Mouse (Mus musculus) embryonic facial prominence, embryonic 14.5 days (tissue): ENCODE data around the gene Pop7. TPM values are rescaled to one million over a fixed set of nuclear protein-coding genes. Genes with fewer than 3 reads are reported as not detected.

Experiments used
- ATAC-seq: fragments of 200-750 bp; cut with Nextera tagmentation; 2 replicates; pipeline ENCODE4 v1.8.0; 2017; ENCODE audit warnings: low read depth, moderate number of reproducible peaks, moderate TSS enrichment
- DNase-seq: peaks from one replicate; pipeline ENCODE4 v3.0.0-alpha.2; 2015; ENCODE audit warnings: low spot score
- H3K27ac ChIP-seq: fragments of 300-500 bp; sonication (generic); replicated peaks from 2 replicates; pipeline ENCODE4 v1.5.1; 2014; ENCODE audit warnings: low read depth, mild to moderate bottlenecking, low read length, moderate library complexity
- H3K27me3 ChIP-seq: fragments of 300-500 bp; sonication (generic); replicated peaks from 2 replicates; pipeline ENCODE4 v1.6.1; 2014; ENCODE audit warnings: low read length; ENCODE audit not compliant: control insufficient read depth, insufficient read depth
- H3K36me3 ChIP-seq: fragments of 300-500 bp; sonication (generic); 2 replicates; pipeline ENCODE4 v1.6.1; 2014; ENCODE audit warnings: low read length, mixed read lengths; ENCODE audit not compliant: control insufficient read depth, insufficient read depth
- H3K4me1 ChIP-seq: fragments of 300-500 bp; sonication (generic); 2 replicates; pipeline ENCODE4 v1.6.1; 2014; ENCODE audit warnings: antibody characterized with exemption, low read length; ENCODE audit not compliant: control insufficient read depth, insufficient read depth
- H3K4me2 ChIP-seq: fragments of 300-500 bp; sonication (generic); 2 replicates; pipeline ENCODE4 v1.6.1; 2014; ENCODE audit warnings: low read depth, mild to moderate bottlenecking, low read length, moderate library complexity, mixed read lengths
- H3K4me3 ChIP-seq: fragments of 300-500 bp; sonication (generic); 2 replicates; pipeline ENCODE4 v1.5.1; 2014; ENCODE audit warnings: low read depth, mild to moderate bottlenecking, low read length
- H3K9ac ChIP-seq: fragments of 300-500 bp; sonication (generic); 2 replicates; pipeline ENCODE4 v1.6.1; 2014; ENCODE audit warnings: low read depth, mild to moderate bottlenecking, low read length, moderate library complexity, mixed read lengths
- H3K9me3 ChIP-seq: fragments of 300-500 bp; sonication (generic); 2 replicates; pipeline ENCODE4 v1.6.1; 2016; ENCODE audit warnings: low read length; ENCODE audit not compliant: control insufficient read depth
- WGBS: fragments of 180-500 bp; shearing (Covaris S2); extraction: QIAGEN DNeasy Blood & Tissue Kit; methylation state at CpG from one replicate; pipeline ENCODE4 v1.1.7; 2014; 5-methylcytosine and 5-hydroxymethylcytosine counted together
- microRNA-seq: library from miRNA; unstranded; fragments of <30 nt; microRNA quantifications from one replicate; pipeline ENCODE4, GENCODE M21; 2016; ENCODE audit warnings: borderline number of aligned reads
- polyA plus RNA-seq: library from polyadenylated mRNA; unstranded; fragments of >200 nt; fragmentation: Nextera tagmentation; extraction: Ambion mirVana; gene quantifications from 2 replicates; pipeline ENCODE4 v1.2.1, GENCODE M21; 2014

The Pop7 gene
- polyA plus RNA-seq, 1 experiment from 2014 or later: 49.8 TPM

- H3K4me3 ChIP-seq: no peak overlapping the region
- WGBS: 69% methylated on average over 5 of the region's 5 CpGs
- H3K27ac ChIP-seq: no peak overlapping the region
Measured at GRCm38 (mm10) chr5:137472252-137472904, 29.9 kb downstream of the Pop7 start.

GRCm38 (mm10) chr5:137466946-137467345 lies 35.4 kb downstream of the Pop7 start:
- Histone ChIP-seq H3K4me1 (no peaks in the 10 kb centered on the region), H3K9ac (no peak overlapping the region), H3K27ac (no peak overlapping the region), H3K9me3 (no peaks in the 10 kb centered on the region), H3K4me2 (no peak overlapping the region), H3K27me3 (no peaks in the 10 kb centered on the region), H3K4me3 (no peak overlapping the region), H3K36me3 (no peaks in the 10 kb centered on the region)
- ATAC-seq: no peak
- WGBS: 87% methylated on average over 6 of the region's 6 CpGs
- no peak for DNase-seq

More at GRCm38 (mm10) chr5:137472252-137472904, 29.9 kb downstream of the Pop7 start:
- DNase-seq: no peak
- Histone ChIP-seq H3K27me3 (no peaks in the 10 kb centered on the region), H3K9ac (no peak overlapping the region), H3K9me3 (no peaks in the 10 kb centered on the region), H3K4me2 (no peak overlapping the region), H3K4me1 (no peaks in the 10 kb centered on the region), H3K36me3 (no peaks in the 10 kb centered on the region)
- no peak for ATAC-seq

- no peaks in the 10 kb centered on the region for H3K4me1 ChIP-seq
- H3K4me3 ChIP-seq: no peak overlapping the region
- WGBS: 39% methylated on average over 3 of the region's 3 CpGs
- H3K4me2 ChIP-seq: no peak overlapping the region
- no peak overlapping the region for H3K27ac ChIP-seq
- no peaks in the 10 kb centered on the region for H3K36me3 ChIP-seq
- DNase-seq (peak; percentile 23), ATAC-seq (no peak)
- no peaks in the 10 kb centered on the region for H3K27me3 ChIP-seq
- no peaks in the 10 kb centered on the region for H3K9me3 ChIP-seq
- no peak overlapping the region for H3K9ac ChIP-seq
Measured at GRCm38 (mm10) chr5:137465049-137465448, 37.3 kb downstream of the Pop7 start.

DNA sequence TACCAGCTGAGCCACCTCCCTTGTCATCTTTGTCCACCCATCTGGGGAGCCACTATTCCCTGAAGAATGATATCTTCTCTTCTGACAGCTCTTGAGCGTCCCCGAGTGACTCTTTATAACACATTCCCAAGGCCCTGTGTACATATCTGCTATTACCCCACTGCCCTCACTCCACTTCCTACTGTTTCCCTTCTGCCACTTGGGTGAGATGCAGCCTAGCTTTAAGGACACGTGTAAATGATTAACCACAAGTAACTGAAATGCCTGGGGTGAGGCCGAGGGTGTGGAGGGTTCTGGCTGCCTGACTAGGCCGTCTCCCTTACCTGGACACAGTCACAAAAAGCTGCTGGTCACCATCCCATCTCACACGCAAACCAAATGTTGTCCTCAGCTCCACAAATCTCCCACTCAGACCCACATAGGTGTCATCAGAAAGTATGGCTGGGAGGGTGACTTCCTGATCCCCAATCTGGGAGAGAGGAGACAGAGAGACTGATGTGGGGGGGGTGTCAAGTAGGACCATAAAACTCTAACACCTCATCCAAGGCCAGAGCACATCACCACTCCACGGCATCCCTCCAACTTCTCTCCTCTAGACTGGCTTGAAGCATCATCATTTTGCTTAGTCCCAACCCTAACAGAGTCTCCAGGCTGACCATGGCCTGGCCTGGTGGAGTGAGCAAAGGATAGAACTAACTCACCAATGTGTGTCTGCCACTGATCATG lies 46.3 kb downstream of the Pop7 start:
- H3K4me1 ChIP-seq: no peaks in the 10 kb centered on the region
- DNase-seq (no peak), ATAC-seq (no peak)
- H3K36me3 ChIP-seq: no peaks in the 10 kb centered on the region
- H3K27ac ChIP-seq: no peak overlapping the region
- WGBS: 52% methylated on average over 7 of the region's 7 CpGs
- no peak overlapping the region for H3K4me3 ChIP-seq
- H3K27me3 ChIP-seq: no peaks in the 10 kb centered on the region
- H3K4me2 ChIP-seq: no peak overlapping the region
- H3K9ac ChIP-seq: no peak overlapping the region
- H3K9me3 ChIP-seq: no peaks in the 10 kb centered on the region

DNA sequence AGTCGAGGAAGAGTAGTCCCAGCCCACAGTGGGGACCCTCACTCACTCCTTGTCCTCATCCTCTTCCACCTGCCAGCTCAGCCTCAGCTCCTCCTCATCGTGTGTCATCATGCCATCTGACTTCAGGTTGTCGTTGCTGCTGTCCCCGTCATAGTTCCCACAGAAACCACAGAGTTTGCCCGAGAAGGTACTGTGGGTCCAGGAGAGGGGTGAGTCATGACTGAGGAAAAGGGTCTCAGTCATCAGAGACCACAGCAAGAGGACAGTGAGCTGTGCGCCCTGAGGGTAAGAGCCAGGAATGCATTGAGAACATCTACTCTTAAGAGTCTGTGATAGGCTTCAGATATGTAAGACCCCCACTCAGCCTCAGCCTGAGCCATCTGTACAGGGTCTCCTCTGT lies 47.1 kb downstream of the Pop7 start:
- Histone ChIP-seq H3K27ac (no peak overlapping the region), H3K9me3 (no peaks in the 10 kb centered on the region), H3K27me3 (no peaks in the 10 kb centered on the region), H3K4me1 (no peaks in the 10 kb centered on the region), H3K36me3 (no peaks in the 10 kb centered on the region), H3K4me2 (no peak overlapping the region), H3K9ac (no peak overlapping the region), H3K4me3 (no peak overlapping the region)
- DNase-seq (no peak), ATAC-seq (no peak)
- 86% methylated on average over 6 of the region's 6 CpGs for WGBS

Small RNA genes within 50 kb of the gene (microRNA-seq; reads per million reads assigned to microRNA genes)
- 1.3 reads per million for gene Mir6418

Other genes with a start within 250 kb of the Pop7 start
- 29.6 and 33.0 TPM in 2 replicates for gene Ache, start 215.0 kb downstream of the Pop7 start, polyA plus RNA-seq
- 11.1 and 12.3 TPM in 2 replicates for gene Ufsp1, start 207.9 kb downstream of the Pop7 start, polyA plus RNA-seq
- gene Srrt, start 194.8 kb downstream of the Pop7 start, polyA plus RNA-seq: 101 and 105 TPM in 2 replicates
- 72.3 and 88.9 TPM in 2 replicates for gene Trip6, start 188.1 kb downstream of the Pop7 start, polyA plus RNA-seq
- 8.6 and 8.8 TPM in 2 replicates for gene Slc12a9, start 168.9 kb downstream of the Pop7 start, polyA plus RNA-seq
- 57.7 and 68.1 TPM in 2 replicates for gene Ephb4, start 152.4 kb downstream of the Pop7 start, polyA plus RNA-seq
- gene Zan, start 25.5 kb downstream of the Pop7 start, polyA plus RNA-seq: 0.21 and 0.26 TPM in 2 replicates
- gene Gigyf1, start 16.0 kb upstream of the Pop7 start, polyA plus RNA-seq: 8.9 and 9.4 TPM in 2 replicates
- gene Epo, start 30.7 kb upstream of the Pop7 start, polyA plus RNA-seq: 0.30 TPM in 1 of 2 replicates, not detected in the other
- 430 and 472 TPM in 2 replicates for gene Gnb2, start 31.0 kb upstream of the Pop7 start, polyA plus RNA-seq
- gene Actl6b, start 51.0 kb upstream of the Pop7 start, polyA plus RNA-seq: 4.4 and 5.2 TPM in 2 replicates
- gene Tfr2, start 67.3 kb upstream of the Pop7 start, polyA plus RNA-seq: 1.1 and 1.3 TPM in 2 replicates
- 43.0 and 45.6 TPM in 2 replicates for gene Mospd3, start 98.5 kb upstream of the Pop7 start, polyA plus RNA-seq
- gene Pcolce, start 111.3 kb upstream of the Pop7 start, polyA plus RNA-seq: 242 and 292 TPM in 2 replicates
- gene Fbxo24, start 126.5 kb upstream of the Pop7 start, polyA plus RNA-seq: 0.10 and 0.25 TPM in 2 replicates
- gene Lrch4, start 126.6 kb upstream of the Pop7 start, polyA plus RNA-seq: 36.5 and 40.1 TPM in 2 replicates
- gene Gm20605, start 126.7 kb upstream of the Pop7 start, polyA plus RNA-seq: 6.4 and 6.6 TPM in 2 replicates
- gene Sap25, start 138.8 kb upstream of the Pop7 start, polyA plus RNA-seq: 6.3 and 7.2 TPM in 2 replicates
- gene Irs3, start 143.2 kb upstream of the Pop7 start, polyA plus RNA-seq: 0.14 and 0.21 TPM in 2 replicates
- gene Agfg2, start 182.2 kb upstream of the Pop7 start, polyA plus RNA-seq: 10.2 and 10.4 TPM in 2 replicates
- 1.5 TPM in 2 replicates for gene Nyap1, start 239.1 kb upstream of the Pop7 start, polyA plus RNA-seq
- gene Tsc22d4, start 243.2 kb upstream of the Pop7 start, polyA plus RNA-seq: 134 and 141 TPM in 2 replicates